Mouse (Mus musculus) heart, adult 2 months (tissue): Measurements from ENCODE around the gene Bcl2l12. TPM values are rescaled to one million over a fixed set of nuclear protein-coding genes. Genes with fewer than 3 reads are reported as not detected.

Experiments
- DNase-seq, 2 experiments: peaks; one replicate each; pipeline ENCODE4 v3.0.0; 2021
- H3K27ac ChIP-seq: fragments of 200-600 bp; 2 replicates; pipeline ENCODE4 v1.8.1; 2022
- H3K27me3 ChIP-seq: fragments of 200-500 bp; 2 replicates; pipeline ENCODE4 v1.6.1; 2012; ENCODE audit warnings: mild to moderate bottlenecking, low read length, inconsistent platforms, mixed read lengths; ENCODE audit not compliant: control insufficient read depth, insufficient read depth
- H3K36me3 ChIP-seq: fragments of 200-500 bp; 2 replicates; pipeline ENCODE4 v1.6.1; 2012; ENCODE audit warnings: low read length, inconsistent platforms; ENCODE audit not compliant: control insufficient read depth, insufficient read depth
- H3K4me1 ChIP-seq: fragments of 200-500 bp; 2 replicates; pipeline ENCODE4 v1.6.1; 2011; ENCODE audit warnings: low read length; ENCODE audit not compliant: control insufficient read depth, insufficient read depth
- H3K4me3 ChIP-seq: fragments of 200-600 bp; 2 replicates; pipeline ENCODE4 v1.8.1; 2022
- H3K79me2 ChIP-seq: fragments of 200-500 bp; replicated peaks from 2 replicates; pipeline ENCODE4 v1.6.1; 2012; ENCODE audit warnings: mild to moderate bottlenecking, inconsistent platforms, low read length, moderate library complexity, mixed read lengths; ENCODE audit not compliant: control insufficient read depth, insufficient read depth
- H3K9ac ChIP-seq: fragments of 200-500 bp; 2 replicates; pipeline ENCODE4 v1.6.1; 2012; ENCODE audit warnings: low read depth, mild to moderate bottlenecking, control low read depth, inconsistent platforms, low read length, mixed read lengths
- CTCF ChIP-seq: fragments of 200-600 bp; IDR thresholded peaks from 2 replicates; pipeline ENCODE4 v1.8.1; 2022; ENCODE audit warnings: antibody characterized with exemption, mild to moderate bottlenecking, moderate library complexity
- EP300 ChIP-seq: fragments of 200-500 bp; IDR thresholded peaks from 2 replicates; pipeline ENCODE4 v1.6.1; 2011; ENCODE audit warnings: low read depth, low read length, control low read depth; ENCODE audit not compliant: insufficient read depth
- POLR2A ChIP-seq: fragments of 200-500 bp; IDR thresholded peaks from 2 replicates; pipeline ENCODE4 v1.6.1; 2011; ENCODE audit warnings: mild to moderate bottlenecking, low read depth, low read length, control low read depth; ENCODE audit not compliant: insufficient read depth
- WGBS: fragments of 180-500 bp; shearing (Covaris S2); methylation state at CpG from one replicate; pipeline ENCODE4 v1.1.7; 2018; 5-methylcytosine and 5-hydroxymethylcytosine counted together
- intact Hi-C: fragments of 180-260 bp; cut with DNase I; formaldehyde crosslinking; loops from one replicate; pipeline ENCODE4 v1.15.1; 2025
- polyA plus RNA-seq: library from polyadenylated mRNA; depleted of rRNA; stranded (reverse); fragments of >200 nt; gene quantifications from 2 replicates; pipeline ENCODE4 v1.2.3, GENCODE M21; 2012
- total RNA-seq, 2 experiments: library from RNA; stranded (reverse); gene quantifications; 2 replicates each; pipeline ENCODE4 v1.2.3; 2021

The Bcl2l12 gene
- total and polyA plus RNA-seq, 3 experiments, result 9.5 to 19.2 (median 11.5) TPM

- Histone ChIP-seq H3K27ac (no peak overlapping the region), H3K36me3 (no peaks in the 10 kb centered on the region), H3K27me3 (no peaks in the 10 kb centered on the region), H3K4me3 (no peak overlapping the region), H3K79me2 (no peaks in the 10 kb centered on the region), H3K9ac (no peak overlapping the region), H3K4me1 (peaks cover 3% of the 10 kb centered on the region; the same call in 1 of the 2 replicates)
- WGBS, result 77% methylated on average over 7 of the region's 7 CpGs
- intact Hi-C loops, result no loop called here
- TF ChIP-seq EP300 (no peak), CTCF (no peak), POLR2A (no peak)
- no peak for DNase-seq
Observed at GRCm38 (mm10) chr7:44971142-44971541, 27.4 kb downstream of the Bcl2l12 start.

GRCm38 (mm10) chr7:44970231-44970691 lies 28.3 kb downstream of the Bcl2l12 start:
- TF ChIP-seq CTCF (no peak), EP300 (0 out of 2 replicates have a peak, but pooled peaks have one; percentile 33), POLR2A (peak; percentile 63)
- intact Hi-C loops, result no loop called here

GRCm38 (mm10) chr7:44966638-44967037 lies 31.9 kb downstream of the Bcl2l12 start:
- intact Hi-C loops, result no loop called here
- 70% methylated on average over 15 of the region's 15 CpGs for WGBS
- no peaks in the 10 kb centered on the region for H3K27me3 ChIP-seq

More at GRCm38 (mm10) chr7:44970231-44970691, 28.3 kb downstream of the Bcl2l12 start:
- H3K9ac ChIP-seq, result peak overlapping the region; percentile 41
- H3K27ac ChIP-seq, result peak overlapping the region; percentile 70
- whole genome bisulfite sequencing, result 1% methylated on average over 36 of the region's 36 CpGs
- no peaks in the 10 kb centered on the region for H3K79me2 ChIP-seq
- DNase-seq, result peak; percentile 78 to 87
- no peaks in the 10 kb centered on the region for H3K36me3 ChIP-seq
- peak overlapping the region; percentile 56 for H3K4me3 ChIP-seq
- no peaks in the 10 kb centered on the region for H3K27me3 ChIP-seq
- H3K4me1 ChIP-seq, result peaks cover 3% of the 10 kb centered on the region; the same call in 1 of the 2 replicates

GRCm38 (mm10) chr7:44965975-44966374 lies 32.5 kb downstream of the Bcl2l12 start:
- intact Hi-C loops, result no loop called here
- peaks cover under 1% of the 10 kb centered on the region; the same call in 1 of the 2 replicates for H3K4me1 ChIP-seq
- WGBS, result 71% methylated on average over 7 of the region's 7 CpGs
- no peak overlapping the region for H3K27ac ChIP-seq
- H3K79me2 ChIP-seq, result no peaks in the 10 kb centered on the region
- no peaks in the 10 kb centered on the region for H3K27me3 ChIP-seq
- no peaks in the 10 kb centered on the region for H3K36me3 ChIP-seq
- no peak overlapping the region for H3K4me3 ChIP-seq
- H3K9ac ChIP-seq, result no peak overlapping the region
- TF ChIP-seq EP300 (no peak), POLR2A (no peak), CTCF (peak; percentile 24)
- no peak for DNase-seq

More at GRCm38 (mm10) chr7:44966638-44967037, 31.9 kb downstream of the Bcl2l12 start:
- Histone ChIP-seq H3K36me3 (no peaks in the 10 kb centered on the region), H3K9ac (no peak overlapping the region), H3K79me2 (no peaks in the 10 kb centered on the region), H3K4me3 (no peak overlapping the region), H3K4me1 (peaks cover 2% of the 10 kb centered on the region; the same call in 1 of the 2 replicates), H3K27ac (no peak overlapping the region)
- TF ChIP-seq EP300, result no peak
- TF ChIP-seq CTCF, result no peak
- TF ChIP-seq POLR2A, result no peak
- DNase-seq, result no peak

GRCm38 (mm10) chr7:44964990-44965389 lies 33.5 kb downstream of the Bcl2l12 start:
- Histone ChIP-seq H3K36me3 (no peaks in the 10 kb centered on the region), H3K27me3 (no peaks in the 10 kb centered on the region), H3K79me2 (no peaks in the 10 kb centered on the region), H3K27ac (no peak overlapping the region), H3K4me3 (no peak overlapping the region), H3K9ac (no peak overlapping the region), H3K4me1 (no peaks in the 10 kb centered on the region)
- no peak for DNase-seq
- no peak for TF ChIP-seq POLR2A
- no peak for TF ChIP-seq EP300
- no peak for TF ChIP-seq CTCF
- intact Hi-C loops, result no loop called here
- WGBS, result 97% methylated on average over 13 of the region's 13 CpGs

- intact Hi-C loops, result no loop called here
- TF ChIP-seq EP300 (no peak), POLR2A (no peak), CTCF (no peak)
- H3K27ac ChIP-seq, result no peak overlapping the region
- no peaks in the 10 kb centered on the region for H3K79me2 ChIP-seq
- no peaks in the 10 kb centered on the region for H3K36me3 ChIP-seq
- no peak overlapping the region for H3K4me3 ChIP-seq
- H3K9ac ChIP-seq, result no peak overlapping the region
- no peak for DNase-seq
- 86% methylated on average over 5 of the region's 5 CpGs for WGBS
- H3K27me3 ChIP-seq, result no peaks in the 10 kb centered on the region
- H3K4me1 ChIP-seq, result no peaks in the 10 kb centered on the region
Observed at GRCm38 (mm10) chr7:44962831-44963230, 35.7 kb downstream of the Bcl2l12 start.
